Mouse (Mus musculus) hematopoietic stem cell, adult 5-6 weeks (primary cell): ENCODE results near the gene Prok2. TPM values are rescaled to one million over a fixed set of nuclear protein-coding genes. Genes with fewer than 3 reads are reported as not detected.
A peak's percentile ranks its signal among the peaks of the same experiment; 100 is the strongest.

ENCODE experiments used
- ATAC-seq, 2 experiments: fragments of 125-278 bp in 1 of 2; replicated peaks in 1 of 2; 2 replicates each; pipeline ENCODE4 v1.8.0; 2016 to 2017; ENCODE audit warnings: inconsistent platforms in 2 of 2, mild to moderate bottlenecking in 2 of 2, moderate number of reproducible peaks in 2 of 2, low read depth in 1 of 2, moderate TSS enrichment in 1 of 2; ENCODE audit not compliant: low FRiP score in 2 of 2, poor library complexity in 2 of 2, severe bottlenecking in 2 of 2, insufficient read depth in 1 of 2, low TSS enrichment in 1 of 2
- total RNA-seq: library from RNA; stranded (forward); fragments of 172-1452, 232-1000 nt; gene quantifications from 2 replicates; pipeline ENCODE4 v1.2.3, GENCODE M21; 2017

Prok2 gene
- 0.69 TPM in 1 of 2 replicates, not detected in the other for total RNA-seq

DNA sequence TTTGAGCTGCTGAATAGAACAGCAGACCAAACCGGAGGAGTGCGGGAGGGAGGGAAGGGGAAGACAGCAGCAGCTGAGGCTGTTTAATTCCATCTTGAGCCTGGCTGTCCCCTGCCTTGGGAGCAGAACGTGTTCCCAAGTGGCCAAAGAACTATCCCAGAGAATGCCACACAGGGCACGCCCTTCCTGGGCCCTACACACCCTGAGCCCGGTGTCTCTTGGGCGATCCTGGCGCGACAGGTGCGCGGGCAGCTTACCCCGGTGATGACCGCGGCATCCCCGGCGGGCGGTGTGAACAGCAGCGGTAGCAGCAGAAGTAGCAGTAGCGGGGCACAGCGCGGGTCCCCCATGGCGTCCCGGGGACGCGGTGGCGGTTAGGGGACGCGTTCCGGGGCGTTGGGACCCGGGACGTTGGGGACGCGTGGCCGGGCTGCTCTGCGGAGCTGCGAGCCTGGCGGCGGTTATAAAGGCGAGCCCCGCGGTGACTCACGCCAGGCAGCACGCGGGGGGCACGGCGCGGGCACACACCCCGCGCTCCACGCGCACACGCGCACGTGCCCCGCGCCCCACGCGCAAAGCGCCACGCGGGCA lies at the start of gene Prok2:
TSS of gene Prok2 (minus strand) at position 422 of the 591 bp plus-strand sequence.
- peak in 1 of 2 experiments; percentile 34; a peak in 1 of 4 replicates for ATAC-seq

DNA sequence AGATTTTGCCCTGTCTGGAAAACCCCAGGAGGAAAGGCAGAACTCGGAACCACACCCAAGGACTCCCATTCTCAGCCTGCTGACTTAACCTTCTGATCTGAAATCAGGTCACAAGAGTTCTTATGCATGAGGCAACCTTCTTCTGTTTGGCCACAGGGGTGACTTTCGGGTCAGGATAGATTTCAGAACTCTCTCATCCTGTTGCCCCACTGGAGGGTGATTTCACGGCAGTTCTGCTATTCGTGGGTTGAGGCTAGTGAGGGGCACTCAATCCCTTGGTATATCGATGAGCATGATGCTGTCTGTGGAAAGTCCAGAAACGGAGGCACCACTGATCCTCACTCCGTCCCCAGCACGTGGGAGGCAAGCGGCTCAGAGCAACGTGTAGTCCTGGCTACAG lies 48.5 kb upstream of the Prok2 start:
- ATAC-seq: peak; percentile 7 to 80; a peak in 1 of 4 replicates

DNA sequence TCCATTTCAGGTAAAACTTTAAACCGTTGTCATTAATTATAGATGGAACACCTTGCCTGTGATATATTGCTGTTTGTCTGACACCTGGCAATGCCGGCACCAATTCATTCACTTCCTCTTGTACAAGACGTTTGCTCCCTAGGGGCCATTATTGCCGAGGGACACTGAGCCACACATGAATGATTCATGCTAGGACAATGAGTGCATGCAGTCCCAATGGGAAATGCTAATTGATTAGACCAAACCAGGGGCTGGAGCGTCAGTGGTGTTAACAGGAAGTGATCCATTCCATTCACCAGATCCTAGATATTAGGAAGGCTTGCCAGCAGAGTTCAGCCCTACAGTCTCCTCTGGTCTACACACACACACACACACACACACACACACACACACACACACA lies 42.3 kb upstream of the Prok2 start:
- no peak for ATAC-seq

DNA sequence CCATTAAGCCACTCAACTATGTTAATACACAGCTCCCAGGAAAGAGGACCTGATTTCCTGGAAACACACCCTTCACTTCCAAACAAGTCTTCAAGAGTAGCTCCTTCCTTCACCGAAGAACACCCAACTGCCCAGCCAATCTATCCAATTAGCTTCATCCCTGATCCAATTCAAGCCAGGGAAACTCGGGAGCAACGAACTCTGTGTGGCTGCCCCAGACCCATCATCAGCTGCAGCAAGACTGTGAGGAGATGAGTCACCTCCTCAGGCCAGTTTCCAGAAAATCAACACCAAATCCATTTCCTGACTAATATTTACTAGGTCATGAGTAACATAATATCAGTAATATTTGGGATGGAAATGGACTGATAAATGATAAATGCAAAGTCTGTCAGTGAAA lies 38.7 kb upstream of the Prok2 start:
- no peak for ATAC-seq

DNA sequence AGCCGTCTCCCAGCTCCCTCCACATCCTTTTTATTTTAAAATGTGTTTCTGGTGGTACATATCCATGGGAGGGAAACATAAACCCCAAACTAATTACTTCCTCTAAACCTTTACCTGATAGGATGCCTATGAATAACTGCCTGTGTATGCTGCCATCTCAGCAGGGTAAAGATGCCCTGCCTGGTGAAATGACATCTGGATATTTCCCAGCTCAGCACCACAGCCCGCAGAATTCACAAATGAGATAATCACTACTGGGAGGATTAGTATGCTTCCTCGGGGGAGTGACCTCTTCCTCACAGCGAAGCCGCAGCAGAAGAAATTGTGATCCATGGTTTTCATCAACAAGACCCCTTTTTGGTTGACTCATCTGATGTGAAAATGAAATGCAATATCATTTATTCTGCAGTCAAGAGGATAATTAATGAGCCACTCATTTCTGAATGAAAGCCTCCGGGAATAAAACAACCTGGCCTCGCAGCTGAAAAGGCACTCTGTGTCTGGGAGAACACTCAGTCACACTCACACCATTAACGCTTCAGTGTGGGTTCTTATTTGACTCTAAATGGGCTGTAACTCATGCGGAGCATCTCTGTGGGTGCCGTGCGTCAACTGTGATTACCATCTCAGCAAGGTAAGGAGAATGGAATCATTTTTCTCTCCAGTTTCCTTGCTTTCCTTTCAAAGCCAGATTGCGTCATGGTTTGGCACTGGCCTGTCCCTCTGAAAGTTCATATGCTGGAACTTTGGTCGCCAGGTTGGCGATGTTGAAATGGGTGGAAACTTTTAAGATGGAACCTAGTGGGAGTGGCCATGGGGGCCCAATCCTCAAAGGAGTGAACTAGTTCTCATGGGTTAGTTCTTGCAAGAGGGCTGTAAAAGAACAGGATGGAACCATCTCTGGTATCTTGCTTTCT lies 36.1 kb upstream of the Prok2 start:
- no peak for ATAC-seq

DNA sequence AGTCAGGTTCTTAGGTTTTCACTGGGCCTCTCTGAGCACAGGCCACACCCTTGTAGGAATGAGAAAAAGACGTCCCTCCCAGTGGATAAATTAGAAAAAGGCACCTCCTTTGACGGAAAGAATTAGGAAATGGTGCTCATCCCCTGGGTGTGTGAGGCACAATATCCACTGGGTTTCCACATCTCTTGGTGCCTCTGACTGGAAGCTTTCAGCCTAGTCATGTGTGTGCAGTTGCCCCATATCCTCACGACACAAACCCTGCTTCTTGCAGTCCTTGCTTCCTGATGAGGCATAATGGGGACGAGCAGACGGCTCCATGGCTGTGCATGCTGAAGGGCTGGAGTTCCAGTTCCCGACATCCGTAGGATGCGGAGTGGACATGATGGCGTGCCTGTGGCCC lies 29.9 kb upstream of the Prok2 start:
- peak; percentile 42 to 84; a peak in 2 of 4 replicates for ATAC-seq

DNA sequence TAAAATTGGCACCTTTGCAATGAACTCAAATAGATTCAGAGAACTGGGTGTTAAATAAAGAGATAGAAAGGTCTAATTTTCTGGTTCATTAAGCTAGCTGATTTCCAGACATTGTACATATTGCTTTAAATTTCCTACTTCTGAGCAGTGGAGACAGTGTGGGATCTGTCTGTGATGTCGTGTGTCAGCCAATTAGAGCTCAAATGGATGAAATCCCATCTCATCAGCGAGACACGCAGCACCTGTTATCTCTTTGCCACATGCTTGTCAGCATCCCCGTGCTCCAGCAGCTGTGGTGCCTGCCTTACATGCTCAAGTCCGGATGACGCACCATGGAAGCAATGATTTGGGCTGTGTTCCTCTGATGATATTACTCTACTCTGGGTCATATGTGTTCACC lies 25.1 kb upstream of the Prok2 start:
- no peak for ATAC-seq

DNA sequence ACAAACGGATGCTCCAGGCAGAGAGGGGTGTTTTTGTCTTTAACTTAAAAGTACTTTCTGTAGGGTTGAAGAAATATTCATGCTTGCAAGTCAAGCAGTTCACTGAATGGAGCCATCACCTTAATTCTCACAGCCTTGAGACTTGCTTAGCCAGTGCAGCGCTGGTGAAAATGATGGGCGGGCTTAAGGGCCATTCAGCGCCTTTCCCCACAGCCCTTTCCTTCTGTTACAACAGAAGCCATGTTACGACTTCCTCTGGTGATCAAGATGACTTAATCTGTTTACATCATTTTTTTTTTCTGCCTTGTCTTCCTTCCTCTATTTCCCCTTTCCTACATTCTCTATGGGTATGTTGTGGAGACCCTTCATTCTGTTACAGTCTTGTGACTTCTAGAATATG lies 20.1 kb upstream of the Prok2 start:
- peak; percentile 56 to 83; a peak in 3 of 4 replicates for ATAC-seq

DNA sequence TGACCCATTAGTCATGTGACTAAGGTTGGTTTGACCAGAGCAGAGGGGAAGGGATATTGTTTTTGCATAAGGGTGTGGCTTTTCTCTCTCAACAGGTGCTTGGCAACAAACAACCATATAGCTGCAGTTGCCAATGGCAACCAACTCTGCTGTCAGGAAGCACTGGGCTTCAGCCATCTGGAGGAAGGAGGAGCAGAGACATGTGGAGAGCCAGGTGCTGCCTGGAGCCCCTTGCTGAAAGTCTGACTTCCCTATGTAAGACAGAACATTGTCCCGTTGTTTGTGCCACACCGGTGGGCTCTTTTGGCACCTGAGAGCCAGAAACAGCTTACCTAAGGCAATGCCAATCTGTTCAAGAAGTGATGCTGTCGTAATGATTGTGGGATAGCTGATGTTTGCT lies 16.7 kb upstream of the Prok2 start:
- no peak for ATAC-seq

DNA sequence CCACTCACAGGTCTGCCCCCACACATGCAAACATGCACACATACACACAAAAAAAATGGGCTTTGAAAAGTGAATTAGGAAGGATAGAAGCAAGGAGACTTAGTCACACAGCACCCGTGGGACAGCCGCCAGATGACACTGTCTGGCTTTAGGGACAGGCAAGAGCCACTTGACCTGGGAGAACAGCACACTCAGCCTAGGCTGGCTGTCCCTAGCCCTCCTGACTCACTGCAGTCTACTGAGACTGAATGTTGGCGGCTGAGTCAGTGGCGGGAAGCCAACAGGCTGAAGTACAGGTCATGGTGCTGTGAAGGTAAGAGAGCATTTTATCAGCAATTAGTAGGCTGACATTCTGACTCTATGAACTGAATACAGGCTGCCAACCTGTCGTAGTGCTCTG lies 8.5 kb upstream of the Prok2 start:
- no peak for ATAC-seq

DNA sequence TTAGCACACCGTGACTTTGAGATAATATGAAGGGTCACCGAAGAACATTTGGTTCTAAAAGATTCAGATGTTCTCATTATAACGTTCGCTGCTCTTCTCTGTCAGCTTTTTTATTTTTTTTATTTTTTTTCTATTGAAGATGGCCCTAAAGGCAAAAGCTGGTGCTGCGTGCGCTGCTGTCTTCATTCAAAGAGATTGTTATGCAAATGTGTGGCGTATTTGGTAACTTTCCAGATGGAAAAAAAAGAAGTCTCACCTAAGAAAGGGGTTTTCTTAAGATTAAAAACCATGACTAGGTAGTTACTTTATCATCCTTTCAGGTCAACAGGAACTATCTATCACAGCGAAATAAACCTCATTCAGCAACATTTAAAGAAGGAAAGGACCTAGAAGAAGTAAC lies 6.5 kb upstream of the Prok2 start:
- ATAC-seq: no peak

DNA sequence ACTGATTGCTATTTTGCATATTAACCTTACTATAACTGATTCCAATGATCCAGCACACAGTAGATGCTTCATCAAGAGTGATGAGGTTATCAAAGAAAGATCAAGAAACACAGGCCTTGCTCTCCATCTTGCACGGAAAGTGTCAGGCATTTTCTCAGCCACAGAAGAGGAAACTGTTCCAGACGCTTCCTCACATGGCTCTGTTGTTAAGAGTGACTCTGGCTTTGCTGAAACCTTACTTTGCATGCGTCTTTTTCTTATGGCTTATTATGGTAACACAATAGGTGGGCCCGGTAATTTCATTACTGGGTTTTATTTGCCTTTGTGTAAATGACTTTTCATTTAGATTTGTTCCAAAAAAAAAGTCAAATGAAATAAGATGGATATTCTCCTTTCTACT lies 5.7 kb upstream of the Prok2 start:
- ATAC-seq: no peak

DNA sequence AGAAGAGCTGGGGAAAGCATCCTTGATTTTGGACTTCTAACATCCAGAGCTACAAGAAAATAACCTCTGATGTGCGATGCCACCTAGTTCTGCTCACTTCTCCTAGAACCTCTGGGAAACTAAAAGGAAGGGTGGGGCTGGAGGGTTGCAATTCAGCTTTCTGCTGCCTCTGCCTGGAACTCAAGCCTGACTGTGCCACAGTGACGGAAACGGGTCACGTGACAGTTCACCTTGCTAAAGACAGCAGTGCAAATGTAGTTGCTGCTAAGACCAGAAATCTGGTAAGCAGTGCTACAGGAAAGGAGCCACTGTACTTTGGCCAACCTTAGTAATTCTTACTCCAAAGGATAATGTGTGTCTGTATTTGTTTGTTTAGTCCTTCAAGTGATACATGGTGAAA lies 3.7 kb upstream of the Prok2 start:
- no peak for ATAC-seq

DNA sequence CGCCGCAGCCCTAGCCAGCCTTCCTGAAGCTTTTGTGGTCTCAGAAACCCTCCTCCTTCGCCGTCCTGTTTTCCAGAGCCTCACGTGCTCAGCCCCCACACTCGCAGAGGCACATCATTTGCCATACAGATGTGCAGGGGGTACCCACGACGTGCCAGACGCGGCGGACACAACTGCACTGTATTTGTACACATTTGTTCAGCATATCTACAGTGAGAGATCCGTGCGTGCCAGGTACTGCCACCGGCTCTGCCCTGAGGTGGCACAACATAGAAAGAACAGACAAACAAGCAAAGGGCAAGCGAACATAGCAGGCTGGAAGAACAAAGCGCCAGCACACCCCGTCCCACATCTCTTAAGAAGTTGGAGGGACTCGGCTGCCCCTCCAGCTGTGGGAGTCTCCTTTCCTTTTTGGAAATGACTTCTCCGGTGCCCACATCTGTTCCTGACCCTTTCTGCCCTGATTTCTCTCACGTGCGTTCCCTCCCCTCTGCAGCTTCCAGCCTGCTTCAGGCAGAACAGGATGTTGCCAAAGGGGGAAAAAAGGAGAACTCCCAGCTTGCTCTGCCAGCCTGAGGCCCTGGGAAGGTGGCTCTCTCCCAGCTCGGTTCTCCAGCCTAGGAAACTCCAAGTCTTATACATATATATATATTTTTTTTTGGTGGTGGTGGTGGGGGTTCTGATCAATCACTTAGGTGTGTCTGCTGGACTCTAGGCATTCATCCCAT lies 548 bp upstream of the Prok2 start:
- peak; percentile 49; a peak in 2 of 4 replicates for ATAC-seq

DNA sequence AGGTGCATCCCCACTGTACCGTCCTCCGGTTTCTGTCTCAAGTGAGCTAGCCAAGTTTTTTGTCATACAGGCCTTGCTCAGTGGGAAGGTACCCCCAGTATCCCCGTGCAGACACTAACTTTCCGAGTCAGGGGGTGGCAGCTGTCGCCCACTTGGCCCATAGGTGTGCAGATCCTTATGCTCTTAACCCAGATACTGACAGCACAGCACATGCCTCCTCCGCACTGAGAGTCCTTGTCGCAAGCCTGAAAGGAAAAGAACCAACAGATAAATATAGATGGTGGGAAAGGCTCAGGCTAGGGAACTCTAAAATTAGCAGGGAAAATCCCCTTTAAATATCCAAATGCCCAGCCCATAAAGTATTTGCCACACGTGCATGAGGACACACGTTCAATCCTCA lies 3.8 kb downstream of the Prok2 start:
- ATAC-seq: no peak

DNA sequence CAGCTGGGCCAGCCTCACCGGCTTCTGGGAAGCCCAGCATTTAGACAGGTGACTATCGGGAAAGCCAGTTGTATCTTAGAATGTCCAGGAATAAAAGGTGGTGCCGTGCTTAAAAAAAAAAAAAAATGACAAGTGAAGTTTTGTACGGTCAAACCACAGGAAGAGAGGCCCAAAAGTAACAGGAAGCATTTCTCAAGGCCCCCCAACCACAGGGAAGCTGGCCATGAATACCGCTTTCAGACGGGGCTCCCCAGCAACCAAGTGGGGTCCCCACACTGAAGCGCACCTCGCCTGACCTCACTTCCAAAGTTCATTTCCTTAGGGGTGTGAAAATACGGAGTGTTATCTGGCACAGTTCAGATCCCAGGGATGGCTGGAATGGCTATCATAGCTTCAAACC lies 5.2 kb downstream of the Prok2 start:
- peak; percentile 42 to 48; a peak in 2 of 4 replicates for ATAC-seq

DNA sequence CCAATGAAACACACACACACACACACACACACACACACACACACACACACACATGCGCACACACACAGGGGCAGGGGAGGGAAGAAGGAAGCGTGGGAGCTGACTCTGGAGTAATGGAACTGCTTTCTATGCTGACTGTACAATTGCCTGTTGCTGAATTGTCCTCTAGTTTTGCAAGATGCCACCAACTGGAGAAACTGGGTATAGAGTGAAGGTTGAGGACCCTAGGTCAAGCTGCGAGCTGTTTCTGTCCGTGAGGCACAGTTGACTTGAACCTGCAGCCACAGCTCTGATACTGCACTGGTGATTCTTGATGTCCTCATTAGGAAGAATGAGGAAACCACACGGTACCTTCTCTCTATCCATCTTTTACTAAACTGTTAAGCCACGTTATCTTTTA lies 10.3 kb downstream of the Prok2 start:
- no peak for ATAC-seq

DNA sequence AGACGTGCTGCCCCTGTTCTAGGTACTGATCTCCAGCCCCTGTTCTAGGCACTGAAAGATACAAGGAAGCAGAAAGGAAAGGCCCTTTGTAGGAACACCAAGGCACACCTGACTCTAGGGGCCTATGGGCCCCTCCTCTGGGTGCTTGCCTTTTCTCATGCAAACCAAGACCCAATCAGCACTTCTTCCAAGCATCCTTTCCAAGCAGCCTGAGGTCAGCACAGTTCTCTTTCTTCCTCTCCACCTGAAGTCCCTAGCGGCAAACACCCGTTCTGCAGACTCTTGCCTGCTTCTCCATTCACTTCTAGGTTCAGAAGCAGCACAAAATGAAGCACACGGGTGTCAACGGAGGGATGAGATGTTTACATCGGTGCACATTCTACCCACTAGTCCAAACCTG lies 11.0 kb downstream of the Prok2 start:
- ATAC-seq: no peak
